Mouse (Mus musculus): ENCODE data around the gene Ppp1r12a. TPM values are rescaled to one million over a fixed set of nuclear protein-coding genes. Genes with fewer than 3 reads are reported as not detected.

Gene Ppp1r12a
- total RNA-seq, 1 experiment: 106 TPM

GRCm38 (mm10) chr10:108197498-108197897 lies 35.5 kb downstream of the Ppp1r12a start:
- Histone ChIP-seq H3K4me3 (ENCODE audit: insufficient read depth in 1 of 2, low read depth in 1 of 2, low read length in 2 of 2, poor library complexity in 1 of 2, severe bottlenecking in 1 of 2) (no peak overlapping the region), H3K4me1 (ENCODE audit: control insufficient read depth in 2 of 2, insufficient read depth in 2 of 2, low read length in 2 of 2, poor library complexity in 1 of 2) (no peaks in the 10 kb centered on the region; a peak in 1 of 4 replicates), H3K9me3 (ENCODE audit: control insufficient read depth, insufficient read depth, low read depth, low read length) (no peaks in the 10 kb centered on the region), H3K36me3 (ENCODE audit: control insufficient read depth, insufficient read depth, low read length, poor library complexity, severe bottlenecking) (no peaks in the 10 kb centered on the region; the same call in 1 of the 2 replicates), H3K27ac (ENCODE audit: insufficient read depth, low read depth, low read length, poor library complexity, severe bottlenecking) (no peak overlapping the region), H3K9ac (ENCODE audit: insufficient read depth, low read depth, low read length, poor library complexity, severe bottlenecking) (no peak overlapping the region)
- DNase-seq (ENCODE audit: low read depth, low spot score): no peak
- no peak for TF ChIP-seq CHD2 (IDR thresholded peaks at IDR 0.05; ENCODE audit: low read depth, low read length)
- no peak for TF ChIP-seq MAFK (IDR thresholded peaks at IDR 0.05; ENCODE audit: insufficient read depth, low read depth, low read length)
- no peak for TF ChIP-seq HCFC1 (IDR thresholded peaks at IDR 0.05; ENCODE audit: borderline replicate concordance, insufficient read depth, low read length)
- TF ChIP-seq ZC3H11A (IDR thresholded peaks at IDR 0.05; ENCODE audit: borderline replicate concordance, low read depth, low read length): no peak
- TF ChIP-seq ZNF384 (IDR thresholded peaks at IDR 0.05; ENCODE audit: low read depth, low read length): no peak
- in situ Hi-C loops (cut with MboI; ENCODE audit: low sequenced_read_pairs in 2 of 2, unreplicated experiment in 2 of 2): no loop called here

- H3K9me3 ChIP-seq (ENCODE audit: control insufficient read depth, insufficient read depth, low read depth, low read length): no peaks in the 10 kb centered on the region
- H3K9ac ChIP-seq (ENCODE audit: insufficient read depth, low read depth, low read length, poor library complexity, severe bottlenecking): no peak overlapping the region
- no peak overlapping the region for H3K4me3 ChIP-seq (ENCODE audit: insufficient read depth in 1 of 2, low read depth in 1 of 2, low read length in 2 of 2, poor library complexity in 1 of 2, severe bottlenecking in 1 of 2)
- in situ Hi-C loops (cut with MboI; ENCODE audit: low sequenced_read_pairs in 2 of 2, unreplicated experiment in 2 of 2): no loop called here
- no peak for DNase-seq (ENCODE audit: low read depth, low spot score)
- no peak for TF ChIP-seq MAFK (IDR thresholded peaks at IDR 0.05; ENCODE audit: insufficient read depth, low read depth, low read length)
- no peak for TF ChIP-seq CHD2 (IDR thresholded peaks at IDR 0.05; ENCODE audit: low read depth, low read length)
- H3K4me1 ChIP-seq (ENCODE audit: control insufficient read depth in 2 of 2, insufficient read depth in 2 of 2, low read length in 2 of 2, poor library complexity in 1 of 2): no peaks in the 10 kb centered on the region; a peak in 1 of 4 replicates
- H3K27ac ChIP-seq (ENCODE audit: insufficient read depth, low read depth, low read length, poor library complexity, severe bottlenecking): no peak overlapping the region
- H3K36me3 ChIP-seq (ENCODE audit: control insufficient read depth, insufficient read depth, low read length, poor library complexity, severe bottlenecking): no peaks in the 10 kb centered on the region; the same call in 1 of the 2 replicates
These were observed 37.0 kb downstream of the Ppp1r12a start for GRCm38 (mm10) chr10:108198945-108199344.

DNA sequence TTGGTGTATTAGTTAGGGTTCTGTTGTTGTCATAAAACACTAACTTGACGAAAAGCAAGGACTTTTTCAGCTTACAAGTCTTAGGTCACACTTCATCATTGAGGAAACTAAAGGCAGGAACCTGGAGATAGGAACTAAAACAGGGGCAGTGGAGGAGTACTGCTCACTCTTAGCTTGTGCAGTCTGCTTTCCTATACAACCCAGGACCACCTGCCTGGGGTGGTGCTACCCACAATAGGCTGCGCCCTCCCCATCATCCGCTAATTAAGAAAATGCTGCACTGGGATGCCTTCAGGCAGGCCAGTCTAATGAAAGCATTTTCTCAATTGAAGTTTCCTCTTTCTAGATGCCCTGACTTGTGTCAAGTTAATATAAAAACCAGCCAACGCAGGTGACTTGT lies 40.1 kb downstream of the Ppp1r12a start:
- H3K4me3 ChIP-seq (ENCODE audit: insufficient read depth in 1 of 2, low read depth in 1 of 2, low read length in 2 of 2, poor library complexity in 1 of 2, severe bottlenecking in 1 of 2): no peak overlapping the region
- DNase-seq (ENCODE audit: low read depth, low spot score): no peak

DNA sequence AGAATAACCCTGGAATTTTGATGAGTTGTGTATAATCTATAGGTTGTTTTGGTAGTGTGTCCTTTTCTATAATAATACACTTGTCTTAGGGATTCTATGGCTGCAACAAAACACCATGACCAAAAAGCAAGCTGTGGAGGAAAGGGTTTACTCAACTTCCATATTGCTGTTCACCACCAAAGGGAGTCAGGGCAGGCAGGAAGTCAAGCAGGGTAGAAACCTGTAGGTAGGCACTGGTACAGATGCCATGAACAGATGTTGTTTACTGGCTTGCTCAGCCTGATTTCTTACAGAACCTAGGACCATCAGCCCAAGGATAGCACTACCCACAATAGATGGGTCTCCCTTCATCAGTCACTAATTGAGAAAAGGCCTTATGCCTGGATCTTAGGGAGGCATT lies 41.4 kb downstream of the Ppp1r12a start:
- H3K9ac ChIP-seq (ENCODE audit: insufficient read depth, low read depth, low read length, poor library complexity, severe bottlenecking): no peak overlapping the region
- H3K4me1 ChIP-seq (ENCODE audit: control insufficient read depth in 2 of 2, insufficient read depth in 2 of 2, low read length in 2 of 2, poor library complexity in 1 of 2): no peaks in the 10 kb centered on the region
- no peak overlapping the region for H3K4me3 ChIP-seq (ENCODE audit: insufficient read depth in 1 of 2, low read depth in 1 of 2, low read length in 2 of 2, poor library complexity in 1 of 2, severe bottlenecking in 1 of 2)
- no peaks in the 10 kb centered on the region for H3K36me3 ChIP-seq (ENCODE audit: control insufficient read depth, insufficient read depth, low read length, poor library complexity, severe bottlenecking)
- no peak overlapping the region for H3K27ac ChIP-seq (ENCODE audit: insufficient read depth, low read depth, low read length, poor library complexity, severe bottlenecking)
- no peak for TF ChIP-seq HCFC1 (IDR thresholded peaks at IDR 0.05; ENCODE audit: borderline replicate concordance, insufficient read depth, low read length)
- no peak for TF ChIP-seq ZNF384 (IDR thresholded peaks at IDR 0.05; ENCODE audit: low read depth, low read length)
- TF ChIP-seq CHD2 (IDR thresholded peaks at IDR 0.05; ENCODE audit: low read depth, low read length): no peak
- TF ChIP-seq ZC3H11A (IDR thresholded peaks at IDR 0.05; ENCODE audit: borderline replicate concordance, low read depth, low read length): no peak
- TF ChIP-seq MAFK (IDR thresholded peaks at IDR 0.05; ENCODE audit: insufficient read depth, low read depth, low read length): no peak
- DNase-seq (ENCODE audit: low read depth, low spot score): no peak
- in situ Hi-C loops (cut with MboI; ENCODE audit: low sequenced_read_pairs in 2 of 2, unreplicated experiment in 2 of 2): no loop called here
- H3K9me3 ChIP-seq (ENCODE audit: control insufficient read depth, insufficient read depth, low read depth, low read length): no peaks in the 10 kb centered on the region

More for the DNA sequence above, 40.1 kb downstream of the Ppp1r12a start:
- in situ Hi-C loops (cut with MboI; ENCODE audit: low sequenced_read_pairs in 2 of 2, unreplicated experiment in 2 of 2): no loop called here
- no peaks in the 10 kb centered on the region for H3K4me1 ChIP-seq (ENCODE audit: control insufficient read depth in 2 of 2, insufficient read depth in 2 of 2, low read length in 2 of 2, poor library complexity in 1 of 2)
- no peak overlapping the region for H3K27ac ChIP-seq (ENCODE audit: insufficient read depth, low read depth, low read length, poor library complexity, severe bottlenecking)
- H3K9me3 ChIP-seq (ENCODE audit: control insufficient read depth, insufficient read depth, low read depth, low read length): no peaks in the 10 kb centered on the region
- TF ChIP-seq ZC3H11A (IDR thresholded peaks at IDR 0.05; ENCODE audit: borderline replicate concordance, low read depth, low read length) (no peak), MAFK (IDR thresholded peaks at IDR 0.05; ENCODE audit: insufficient read depth, low read depth, low read length) (no peak), CHD2 (IDR thresholded peaks at IDR 0.05; ENCODE audit: low read depth, low read length) (no peak), HCFC1 (IDR thresholded peaks at IDR 0.05; ENCODE audit: borderline replicate concordance, insufficient read depth, low read length) (no peak), ZNF384 (IDR thresholded peaks at IDR 0.05; ENCODE audit: low read depth, low read length) (no peak)
- H3K36me3 ChIP-seq (ENCODE audit: control insufficient read depth, insufficient read depth, low read length, poor library complexity, severe bottlenecking): no peaks in the 10 kb centered on the region; the same call in 1 of the 2 replicates
- H3K9ac ChIP-seq (ENCODE audit: insufficient read depth, low read depth, low read length, poor library complexity, severe bottlenecking): no peak overlapping the region

- TF ChIP-seq HCFC1 (IDR thresholded peaks at IDR 0.05; ENCODE audit: borderline replicate concordance, insufficient read depth, low read length): no peak
- no peak for TF ChIP-seq ZC3H11A (IDR thresholded peaks at IDR 0.05; ENCODE audit: borderline replicate concordance, low read depth, low read length)
- no peak for TF ChIP-seq MAFK (IDR thresholded peaks at IDR 0.05; ENCODE audit: insufficient read depth, low read depth, low read length)
- no peak for TF ChIP-seq ZNF384 (IDR thresholded peaks at IDR 0.05; ENCODE audit: low read depth, low read length)
These were observed 47.4 kb downstream of the Ppp1r12a start for GRCm38 (mm10) chr10:108209396-108209795.

More at GRCm38 (mm10) chr10:108209396-108209795, 47.4 kb downstream of the Ppp1r12a start:
- DNase-seq (ENCODE audit: low read depth, low spot score): no peak
- H3K36me3 ChIP-seq (ENCODE audit: control insufficient read depth, insufficient read depth, low read length, poor library complexity, severe bottlenecking): no peaks in the 10 kb centered on the region
- H3K9ac ChIP-seq (ENCODE audit: insufficient read depth, low read depth, low read length, poor library complexity, severe bottlenecking): no peak overlapping the region
- in situ Hi-C loops (cut with MboI; ENCODE audit: low sequenced_read_pairs in 2 of 2, unreplicated experiment in 2 of 2): no loop called here
- H3K27ac ChIP-seq (ENCODE audit: insufficient read depth, low read depth, low read length, poor library complexity, severe bottlenecking): no peak overlapping the region
- no peaks in the 10 kb centered on the region for H3K9me3 ChIP-seq (ENCODE audit: control insufficient read depth, insufficient read depth, low read depth, low read length)
- H3K4me1 ChIP-seq (ENCODE audit: control insufficient read depth in 2 of 2, insufficient read depth in 2 of 2, low read length in 2 of 2, poor library complexity in 1 of 2): no peaks in the 10 kb centered on the region
- H3K4me3 ChIP-seq (ENCODE audit: insufficient read depth in 1 of 2, low read depth in 1 of 2, low read length in 2 of 2, poor library complexity in 1 of 2, severe bottlenecking in 1 of 2): no peak overlapping the region
